Mouse (Mus musculus): Measurements from ENCODE around the gene Gm36176.
A peak's percentile ranks its signal among the peaks of the same experiment; 100 is the strongest.
"Not testable (repeated sequence)": the region's sequence is repeated elsewhere in the genome, so short reads cannot be mapped to it uniquely, and the experiment has no call there.

The Gm36176 gene

GRCm38 (mm10) chr10:77846503-77846902, at the start of gene Gm36176:
Gene Gm36176, plus strand, starts transcription at chr10:77846803.
- no peak for DNase-seq (ENCODE audit: low spot score in 2 of 2)

GRCm38 (mm10) chr10:77797677-77798076, 48.9 kb upstream of the Gm36176 start:
- no peak for DNase-seq (ENCODE audit: low spot score in 2 of 2)

- DNase-seq (ENCODE audit: low spot score in 2 of 2), result not testable (repeated sequence)
These were observed 48.3 kb upstream of the Gm36176 start for GRCm38 (mm10) chr10:77798164-77798920.

GRCm38 (mm10) chr10:77798921-77799508, 47.6 kb upstream of the Gm36176 start, which contains the start of gene Gm19668:
Gene Gm19668, minus strand, starts transcription at chr10:77799133.
- no peak for DNase-seq (ENCODE audit: low spot score in 2 of 2)

DNA sequence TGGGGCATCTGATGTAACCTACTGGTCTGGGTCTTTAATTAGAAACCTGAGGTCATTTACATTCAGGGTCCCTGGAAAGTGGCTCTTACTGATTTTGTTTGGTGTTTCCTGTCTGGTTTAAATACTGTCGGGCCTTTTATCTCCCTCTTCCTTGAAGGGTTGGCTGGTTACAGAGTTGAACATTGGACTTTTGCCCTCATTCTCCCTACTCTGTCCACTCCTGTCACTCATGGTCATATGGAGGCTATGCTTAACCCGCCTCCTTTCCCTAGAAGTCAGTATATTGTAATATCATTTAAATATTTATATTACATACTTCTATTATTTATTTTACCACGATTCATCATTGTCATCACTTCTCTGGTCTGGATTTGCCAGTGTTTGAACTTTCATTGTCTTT, 42.5 kb upstream of the Gm36176 start:
- DNase-seq (ENCODE audit: low spot score in 2 of 2), result no peak

GRCm38 (mm10) chr10:77811743-77812142, 34.9 kb upstream of the Gm36176 start, which contains the start of gene Gm9507:
Gene Gm9507, minus strand, starts transcription at chr10:77811843.
- no peak for DNase-seq (ENCODE audit: low spot score in 2 of 2)

GRCm38 (mm10) chr10:77814382-77814781, 32.2 kb upstream of the Gm36176 start, which contains the start of gene Gm2696:
Gene Gm2696, plus strand, starts transcription at chr10:77814682.
- no peak for DNase-seq (ENCODE audit: low spot score in 2 of 2)

- peak in 1 of 2 experiments; percentile 38 for DNase-seq (ENCODE audit: low spot score in 2 of 2)
These were observed 31.1 kb upstream of the Gm36176 start for GRCm38 (mm10) chr10:77815514-77815913.

GRCm38 (mm10) chr10:77818523-77818922, 28.1 kb upstream of the Gm36176 start:
- DNase-seq (ENCODE audit: low spot score in 2 of 2), result no peak

DNA sequence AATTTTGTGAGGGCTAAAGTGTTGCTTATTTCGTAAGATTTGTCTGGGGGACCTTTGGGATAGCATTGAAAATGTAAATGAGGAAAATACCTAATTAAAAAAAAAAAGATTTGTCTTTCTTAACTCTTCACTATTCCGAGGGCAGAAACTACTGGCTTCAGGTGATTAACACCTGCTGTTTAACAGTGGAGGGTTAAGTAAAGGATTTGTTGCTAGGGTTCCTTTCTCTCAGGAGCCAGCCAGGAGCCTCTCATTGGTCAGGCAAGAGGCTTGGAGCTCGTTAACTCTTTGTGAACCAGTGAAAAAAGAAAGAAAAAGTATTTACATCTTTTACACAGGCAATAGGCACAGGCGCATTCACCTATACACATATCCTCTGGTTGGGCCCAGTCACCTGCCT, 27.4 kb upstream of the Gm36176 start:
- no peak for DNase-seq (ENCODE audit: low spot score in 2 of 2)

- DNase-seq (ENCODE audit: low spot score in 2 of 2), result no peak
These were observed 19.7 kb upstream of the Gm36176 start, which contains the start of gene Krtap10-4 for GRCm38 (mm10) chr10:77826951-77827350. Gene Krtap10-4, minus strand, starts transcription at chr10:77827095.

GRCm38 (mm10) chr10:77835647-77836046, 11.0 kb upstream of the Gm36176 start, which contains the start of gene Krtap10-10:
Gene Krtap10-10, plus strand, starts transcription at chr10:77835947.
- DNase-seq (ENCODE audit: low spot score in 2 of 2), result no peak

DNA sequence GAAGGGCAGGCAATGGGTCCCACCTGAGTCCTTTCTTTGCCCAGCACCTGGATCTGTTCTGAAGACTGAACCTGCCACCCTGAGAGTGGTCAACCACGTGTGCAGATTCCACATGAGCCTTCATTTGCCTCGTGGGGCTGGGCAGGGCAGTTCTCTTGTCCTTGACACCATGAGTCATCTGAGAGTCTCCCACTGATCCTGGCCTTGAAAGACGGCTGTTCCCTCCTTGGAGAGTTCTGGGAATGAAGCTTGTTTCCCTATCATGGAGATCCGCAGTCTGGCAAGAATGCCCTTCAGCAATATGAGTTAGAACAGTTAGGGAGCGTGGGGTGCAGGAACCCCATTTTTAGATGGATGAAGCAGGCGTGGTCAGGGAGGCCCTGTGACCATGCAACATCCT, 7.6 kb upstream of the Gm36176 start:
- DNase-seq (ENCODE audit: low spot score in 2 of 2), result no peak

DNA sequence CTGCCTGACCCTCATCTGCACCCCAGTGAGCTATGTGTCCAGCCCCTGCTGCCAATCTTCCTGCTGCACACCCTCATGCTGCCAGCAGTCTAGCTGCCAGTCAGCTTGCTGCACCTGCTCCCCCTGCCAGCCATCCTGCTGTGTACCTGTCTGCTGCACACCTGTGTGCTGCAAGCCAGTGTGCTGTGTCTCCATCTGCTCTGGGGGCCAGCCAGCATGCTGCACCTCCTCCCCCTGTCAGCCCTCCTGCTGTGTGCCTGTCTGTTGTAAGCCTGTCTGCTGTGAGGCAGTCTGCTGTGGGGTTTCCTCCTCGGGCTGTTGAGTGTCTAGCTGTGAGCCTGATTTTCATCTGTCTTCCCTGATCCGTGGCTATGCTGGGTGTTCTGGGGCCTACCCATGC, 358 bp downstream of the Gm36176 start:
- no peak for DNase-seq (ENCODE audit: low spot score in 2 of 2)

- DNase-seq (ENCODE audit: low spot score in 2 of 2), result no peak
These were observed 935 bp downstream of the Gm36176 start for GRCm38 (mm10) chr10:77847538-77847937.

- DNase-seq (ENCODE audit: low spot score in 2 of 2), result no peak
These were observed 6.0 kb downstream of the Gm36176 start, which contains the start of gene Gm10318 for GRCm38 (mm10) chr10:77852559-77852958. Gene Gm10318, plus strand, starts transcription at chr10:77852859.

- no peak for DNase-seq (ENCODE audit: low spot score in 2 of 2)
These were observed 15.1 kb downstream of the Gm36176 start, which contains the start of gene Gm3285 for GRCm38 (mm10) chr10:77861675-77862074. Gene Gm3285, plus strand, starts transcription at chr10:77861975.

GRCm38 (mm10) chr10:77864067-77864761, 17.6 kb downstream of the Gm36176 start:
- no peak for DNase-seq (ENCODE audit: low spot score in 2 of 2)

- DNase-seq (ENCODE audit: low spot score in 2 of 2), result no peak
These were observed 18.1 kb downstream of the Gm36176 start for GRCm38 (mm10) chr10:77864762-77865143.

DNA sequence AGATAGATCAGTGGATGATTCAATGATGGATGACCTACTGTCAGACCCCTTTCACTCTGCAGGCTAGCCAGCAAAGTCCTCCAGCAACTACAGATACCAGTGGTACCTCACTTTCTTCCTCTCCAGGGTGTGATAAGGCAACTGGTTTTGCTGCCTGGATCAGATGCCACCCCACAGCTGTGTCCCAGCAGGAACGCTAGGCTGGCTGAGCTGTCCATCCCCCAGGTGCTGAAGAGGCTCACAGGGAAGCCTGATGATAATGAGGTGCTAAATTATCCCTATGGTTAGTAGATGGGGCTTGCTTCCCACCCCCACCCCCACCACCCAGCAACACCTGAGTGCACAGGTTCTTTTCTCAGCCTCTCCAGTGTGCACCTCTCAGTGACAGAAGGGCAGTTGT, 20.9 kb downstream of the Gm36176 start:
- no peak for DNase-seq (ENCODE audit: low spot score in 2 of 2)

DNA sequence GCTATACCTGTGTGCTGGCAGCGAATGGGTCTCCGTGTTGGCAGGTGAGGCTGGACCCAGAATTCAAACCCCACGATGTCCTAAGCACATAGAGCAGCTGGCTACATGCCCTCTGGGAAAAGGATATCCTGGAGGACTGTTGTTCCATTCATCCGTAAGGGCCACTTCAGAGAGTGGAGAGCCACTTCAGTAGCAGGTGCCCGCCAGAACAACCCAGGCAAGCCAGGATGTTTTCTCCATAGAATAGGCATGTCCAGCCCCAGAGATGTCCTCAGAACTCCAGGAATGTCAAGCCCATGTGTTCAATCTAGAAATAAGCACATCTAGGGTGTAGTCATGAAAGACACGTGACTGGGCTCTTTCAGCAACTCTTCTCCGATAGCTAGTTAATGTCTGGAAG, 23.0 kb downstream of the Gm36176 start:
- DNase-seq (ENCODE audit: low spot score in 2 of 2), result no peak

DNA sequence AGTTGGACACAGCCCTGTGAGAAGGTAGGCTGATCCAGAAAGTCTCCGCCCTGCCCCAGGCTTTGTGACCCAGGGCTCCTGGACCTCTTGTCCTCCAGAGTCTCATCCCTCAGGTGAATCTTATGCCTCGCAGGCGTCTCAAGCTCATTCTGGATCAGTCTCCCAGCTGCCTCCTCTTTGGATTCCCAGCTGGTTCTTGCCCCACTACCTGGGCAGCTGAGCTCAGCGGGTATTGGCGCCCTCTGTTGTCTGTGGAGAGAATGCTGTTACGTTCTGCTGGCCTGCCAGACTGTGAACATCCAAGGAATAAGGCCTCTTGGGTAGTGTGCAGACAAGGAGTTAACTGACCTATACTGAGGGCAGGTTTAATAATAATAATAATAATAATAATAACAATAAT, 32.4 kb downstream of the Gm36176 start:
- no peak for DNase-seq (ENCODE audit: low spot score in 2 of 2)

Data from right cerebral cortex, postnatal 10 days (tissue).